8 mouse cellular contexts compared by ENCODE assay signal in genomic region chr7:90886396-90887006, GRCm38 (mm10).
DNase-seq lines count a peak whose midpoint lies in the region; ATAC-seq lines count a peak whose summit lies in the region.

No protein-coding gene starts in this region.

- 1% methylated on average over 13 of the region's 13 CpGs for WGBS in kidney, embryonic 16.5 days
- under 1% methylated on average over 13 of the region's 13 CpGs for WGBS in embryonic facial prominence, embryonic 10.5 days
- under 1% methylated on average over 13 of the region's 13 CpGs for WGBS in neural tube, embryonic 11.5 days

- H3K9me3 ChIP-seq in kidney, embryonic 16.5 days (ENCODE audit: low read length), result no peaks in the 10 kb centered on the region
- no peaks in the 10 kb centered on the region for H3K9me3 ChIP-seq in embryonic facial prominence, embryonic 10.5 days
- H3K9me3 ChIP-seq in neural tube, embryonic 11.5 days (ENCODE audit: control insufficient read depth, low read length), result no peaks in the 10 kb centered on the region

- H3K4me3 ChIP-seq in kidney, embryonic 16.5 days (ENCODE audit: low read length), result peak overlapping the region; percentile 43
- peak overlapping the region; percentile 58 for H3K4me3 ChIP-seq in embryonic facial prominence, embryonic 10.5 days
- H3K4me3 ChIP-seq in neural tube, embryonic 11.5 days (ENCODE audit: low read depth, low read length), result peak overlapping the region; percentile 40

- H3K4me2 ChIP-seq in kidney, embryonic 16.5 days (replicated peaks; ENCODE audit: low read depth, low read length), result peak overlapping the region; percentile 80
- H3K4me2 ChIP-seq in neural tube, embryonic 11.5 days (ENCODE audit: low read depth), result peak overlapping the region; percentile 73

- H3K9ac ChIP-seq in kidney, embryonic 16.5 days (replicated peaks; ENCODE audit: low read length), result no peak overlapping the region
- H3K9ac ChIP-seq in neural tube, embryonic 11.5 days (ENCODE audit: low read length), result no peak overlapping the region; the same call in 1 of the 2 replicates

- H3K36me3 ChIP-seq in kidney, embryonic 16.5 days (ENCODE audit: insufficient read depth, low read length), result no peaks in the 10 kb centered on the region
- H3K36me3 ChIP-seq in embryonic facial prominence, embryonic 10.5 days (replicated peaks), result no peaks in the 10 kb centered on the region
- H3K36me3 ChIP-seq in neural tube, embryonic 11.5 days (ENCODE audit: control insufficient read depth, insufficient read depth, low read length), result no peaks in the 10 kb centered on the region

- peaks cover 9% of the 10 kb centered on the region for H3K4me1 ChIP-seq in kidney, embryonic 16.5 days (ENCODE audit: insufficient read depth, low read length)
- peaks cover 11% of the 10 kb centered on the region for H3K4me1 ChIP-seq in embryonic facial prominence, embryonic 10.5 days
- peaks cover 3% of the 10 kb centered on the region; the same call in 1 of the 2 replicates for H3K4me1 ChIP-seq in neural tube, embryonic 11.5 days (ENCODE audit: control insufficient read depth, insufficient read depth, low read length)

- no peak for DNase-seq in kidney, adult 11 months
- DNase-seq in embryonic facial prominence, embryonic 10.5 days (ENCODE audit: low spot score), result peak; percentile 10
- DNase-seq in hindlimb bud, embryonic 11.5 days (ENCODE audit: extremely low spot score, low read depth, low spot score), result peak; percentile 10
- DNase-seq in neural tube, embryonic 11.5 days (ENCODE audit: low spot score), result peak; percentile 10

- peak; percentile 31; the same call in 1 of the 2 replicates for ATAC-seq in kidney, embryonic 16.5 days (ENCODE audit: low FRiP score, low TSS enrichment)
- peak; percentile 33 for ATAC-seq in neural tube, embryonic 11.5 days (ENCODE audit: insufficient read depth, low FRiP score, low TSS enrichment)
- ATAC-seq in inflammation-experienced regulatory T-cells, adult 6 months, result no peak
- ATAC-seq in erythroblast, adult 5-6 weeks (replicated peaks; ENCODE audit: low FRiP score, poor library complexity, severe bottlenecking), result no peak
- ATAC-seq in megakaryocyte progenitor cell, adult 5-6 weeks (replicated peaks; ENCODE audit: poor library complexity), result no peak

- H3K27me3 ChIP-seq in kidney, embryonic 16.5 days (ENCODE audit: insufficient read depth, low read length), result peaks cover 7% of the 10 kb centered on the region
- H3K27me3 ChIP-seq in embryonic facial prominence, embryonic 10.5 days (replicated peaks; ENCODE audit: low read depth, poor library complexity, severe bottlenecking), result peaks cover 12% of the 10 kb centered on the region; the same call in 1 of the 2 replicates
- H3K27me3 ChIP-seq in neural tube, embryonic 11.5 days (ENCODE audit: control insufficient read depth, insufficient read depth, low read length), result no peaks in the 10 kb centered on the region

- no peak overlapping the region for H3K27ac ChIP-seq in kidney, embryonic 16.5 days (ENCODE audit: low read length)
- no peak overlapping the region for H3K27ac ChIP-seq in embryonic facial prominence, embryonic 10.5 days (replicated peaks)
- H3K27ac ChIP-seq in neural tube, embryonic 11.5 days (ENCODE audit: low read depth, low read length), result no peak overlapping the region

Comparison
In these comparisons a context has a peak if more than half of its experiments do, and no peak if none do; other contexts are left out.
1. ATAC-seq: peak in kidney, embryonic 16.5 days (single experiment) and neural tube, embryonic 11.5 days (single experiment); none in inflammation-experienced regulatory T-cells, adult 6 months (single experiment), erythroblast, adult 5-6 weeks (single experiment) and megakaryocyte progenitor cell, adult 5-6 weeks (single experiment).
2. Peak in every context shown above with its lines, with median percentiles within 50 percentile points of each other: H3K4me3 ChIP-seq.